Mouse (Mus musculus) olfactory bulb, adult 2 months (tissue): ENCODE results near the gene Ano6. TPM values are rescaled to one million over a fixed set of nuclear protein-coding genes. Genes with fewer than 3 reads are reported as not detected.

Experiments
- H3K27ac ChIP-seq: fragments of 200-500 bp; 2 replicates; pipeline ENCODE4 v1.5.1; 2012; ENCODE audit warnings: low read depth, low read length; ENCODE audit not compliant: insufficient read depth
- H3K4me1 ChIP-seq: fragments of 200-500 bp; 2 replicates; pipeline ENCODE4 v1.6.1; 2012; ENCODE audit warnings: low read length; ENCODE audit not compliant: control insufficient read depth, insufficient read depth
- H3K4me3 ChIP-seq: fragments of 200-500 bp; 2 replicates; pipeline ENCODE4 v1.5.1; 2012; ENCODE audit warnings: mild to moderate bottlenecking, low read depth, low read length, moderate library complexity; ENCODE audit not compliant: insufficient read depth
- CTCF ChIP-seq: fragments of 200-500 bp; IDR thresholded peaks from 2 replicates; pipeline ENCODE4 v1.5.1; 2012; ENCODE audit warnings: low read depth, mild to moderate bottlenecking, low read length, moderate library complexity; ENCODE audit not compliant: insufficient read depth
- POLR2A ChIP-seq: fragments of 200-500 bp; IDR thresholded peaks from 2 replicates; pipeline ENCODE4 v1.6.1; 2012; ENCODE audit warnings: mild to moderate bottlenecking, low read depth, low read length, moderate library complexity; ENCODE audit not compliant: insufficient read depth
- WGBS: fragments of 180-500 bp; shearing (Covaris S2); methylation state at CpG from one replicate; pipeline ENCODE4 v1.1.7; 2018; 5-methylcytosine and 5-hydroxymethylcytosine counted together
- polyA plus RNA-seq: library from polyadenylated mRNA; stranded (reverse); fragments of >200 nt; gene quantifications from 2 replicates; pipeline ENCODE4 v1.2.4, GENCODE M21; 2012; ENCODE audit warnings: low replicate concordance; ENCODE audit not compliant: missing spikeins, insufficient read depth, insufficient read length

Ano6 gene
- polyA plus RNA-seq, 1 experiment: not detected

DNA sequence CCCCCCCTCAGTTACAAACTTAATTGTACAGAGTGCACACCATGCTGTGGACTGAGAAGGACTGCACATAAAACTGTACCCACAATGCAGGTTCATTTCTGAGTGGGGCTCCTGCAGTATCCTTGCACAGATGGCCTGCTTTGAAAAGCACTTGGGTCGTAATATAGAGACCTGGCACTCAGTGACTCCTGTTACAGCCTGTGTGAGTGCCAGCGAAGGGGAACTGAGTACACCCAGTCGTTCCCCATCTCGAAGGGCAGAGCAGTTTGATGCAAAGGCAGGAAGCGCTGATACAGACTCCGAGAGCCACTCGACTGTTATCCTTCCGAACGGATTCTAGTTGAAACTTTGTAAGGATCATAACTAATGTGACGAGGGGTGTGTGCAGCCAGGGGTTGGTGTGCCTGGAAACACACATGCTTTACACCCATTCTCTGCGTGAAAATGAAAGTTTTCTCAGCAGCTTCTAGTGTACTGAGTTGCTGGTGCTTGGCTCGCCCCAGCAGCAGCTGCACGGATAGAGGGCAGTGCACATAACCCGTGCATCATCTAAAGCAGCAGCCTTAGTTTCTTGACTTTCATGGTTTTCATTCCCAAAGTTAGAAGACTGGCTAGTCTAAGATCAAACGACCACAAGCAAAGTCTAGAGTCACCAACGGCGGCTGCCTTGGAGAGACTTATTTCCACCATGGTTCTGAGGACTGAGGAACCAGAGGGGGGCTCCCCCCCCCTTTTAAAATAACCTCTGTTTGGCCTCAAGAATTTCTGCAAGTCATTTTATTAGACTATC lies 74.9 kb downstream of the Ano6 start:
- H3K4me1 ChIP-seq: peaks cover 20% of the 10 kb centered on the region
- no peak overlapping the region for H3K4me3 ChIP-seq
- no peak overlapping the region for H3K27ac ChIP-seq
- WGBS: 78% methylated on average over 17 of the region's 17 CpGs
- TF ChIP-seq POLR2A: no peak
- no peak for TF ChIP-seq CTCF

DNA sequence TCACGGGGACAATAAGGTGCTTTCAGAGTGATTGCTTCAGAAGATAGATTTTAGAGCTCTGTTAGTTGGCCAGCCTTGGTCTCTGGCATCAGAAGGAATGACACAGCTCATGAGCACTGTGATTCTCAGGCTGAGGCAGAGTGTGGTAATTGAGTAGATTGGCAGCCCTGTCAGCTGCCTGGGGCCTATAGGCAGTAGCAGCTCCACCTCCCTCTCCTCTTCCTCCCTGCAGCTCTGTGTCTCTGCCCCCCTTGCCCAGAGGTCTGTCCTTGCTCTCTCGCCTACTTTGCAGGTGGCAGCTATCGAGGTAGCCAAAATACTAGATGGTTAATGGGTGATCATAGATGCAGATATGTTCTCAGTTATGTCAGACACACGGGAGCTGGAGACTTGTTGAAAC lies 77.5 kb downstream of the Ano6 start:
- 84% methylated on average over 4 of the region's 4 CpGs for WGBS

GRCm38 (mm10) chr15:95869611-95870010 lies 79.0 kb downstream of the Ano6 start:
- 96% methylated on average over 5 of the region's 5 CpGs for WGBS
- peaks cover 9% of the 10 kb centered on the region for H3K4me1 ChIP-seq
- H3K27ac ChIP-seq: no peak overlapping the region
- TF ChIP-seq POLR2A: no peak
- TF ChIP-seq CTCF: no peak
- H3K4me3 ChIP-seq: no peak overlapping the region

More for the DNA sequence above, 77.5 kb downstream of the Ano6 start:
- no peak overlapping the region for H3K4me3 ChIP-seq
- peaks cover 16% of the 10 kb centered on the region for H3K4me1 ChIP-seq
- no peak for TF ChIP-seq POLR2A
- TF ChIP-seq CTCF: no peak
- no peak overlapping the region for H3K27ac ChIP-seq

DNA sequence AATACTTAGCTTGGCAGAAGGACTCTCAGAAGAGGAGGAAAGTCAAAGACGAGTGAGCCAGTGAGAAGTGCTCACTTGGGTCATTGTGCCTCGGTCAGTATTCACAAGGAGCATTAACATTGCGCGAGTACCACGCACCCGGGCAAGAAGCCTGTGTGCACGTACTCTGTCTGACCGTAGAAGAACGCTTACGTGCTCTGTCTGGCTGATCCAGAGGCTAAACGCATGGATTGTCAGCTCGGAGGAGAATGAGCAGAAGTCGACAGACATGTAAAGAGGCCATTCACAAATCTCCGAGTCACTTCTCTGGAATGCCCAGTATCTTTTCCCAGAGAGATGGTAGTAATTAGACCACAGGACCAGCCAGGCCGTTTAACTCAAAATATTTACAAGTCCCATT lies 81.0 kb downstream of the Ano6 start:
- TF ChIP-seq CTCF (no peak), POLR2A (no peak)
- 86% methylated on average over 15 of the region's 15 CpGs for WGBS
- H3K4me3 ChIP-seq: no peak overlapping the region
- peaks cover 5% of the 10 kb centered on the region for H3K4me1 ChIP-seq
- no peak overlapping the region for H3K27ac ChIP-seq

DNA sequence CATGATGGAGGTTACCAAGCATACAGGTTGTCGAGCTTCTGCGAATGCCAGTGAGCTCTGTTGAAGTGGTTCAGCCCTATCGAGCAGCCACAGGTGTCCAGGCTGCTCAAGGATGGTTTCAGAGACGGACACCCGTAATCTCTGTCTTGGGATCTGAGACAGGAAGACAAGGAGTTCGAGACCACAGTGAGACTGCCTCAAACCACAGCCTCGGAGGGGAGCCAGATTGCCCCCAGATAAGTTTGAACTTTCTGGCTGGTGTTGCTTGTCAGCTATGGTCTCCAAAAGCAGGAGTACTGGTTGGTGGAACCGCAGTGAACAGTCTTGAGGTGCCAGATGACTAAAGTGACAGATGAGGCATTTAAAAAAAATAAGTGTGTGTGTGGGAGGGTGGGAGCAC lies 81.8 kb downstream of the Ano6 start:
- H3K4me1 ChIP-seq: peaks cover 3% of the 10 kb centered on the region
- no peak for TF ChIP-seq POLR2A
- no peak for TF ChIP-seq CTCF
- no peak overlapping the region for H3K27ac ChIP-seq
- no peak overlapping the region for H3K4me3 ChIP-seq
- WGBS: 96% methylated on average over 8 of the region's 8 CpGs

GRCm38 (mm10) chr15:95873276-95873675 lies 82.6 kb downstream of the Ano6 start:
- TF ChIP-seq POLR2A: no peak
- TF ChIP-seq CTCF: no peak
- peaks cover 3% of the 10 kb centered on the region for H3K4me1 ChIP-seq
- H3K27ac ChIP-seq: no peak overlapping the region
- H3K4me3 ChIP-seq: no peak overlapping the region
- 66% methylated on average over 1 of the region's 1 CpGs for WGBS

- Histone ChIP-seq H3K4me3 (no peak overlapping the region), H3K27ac (no peak overlapping the region), H3K4me1 (peaks cover 3% of the 10 kb centered on the region; the same call in 1 of the 2 replicates)
- WGBS: 63% methylated on average over 5 of the region's 5 CpGs
- TF ChIP-seq CTCF: no peak
Observed at GRCm38 (mm10) chr15:95874216-95874615, 83.6 kb downstream of the Ano6 start.

DNA sequence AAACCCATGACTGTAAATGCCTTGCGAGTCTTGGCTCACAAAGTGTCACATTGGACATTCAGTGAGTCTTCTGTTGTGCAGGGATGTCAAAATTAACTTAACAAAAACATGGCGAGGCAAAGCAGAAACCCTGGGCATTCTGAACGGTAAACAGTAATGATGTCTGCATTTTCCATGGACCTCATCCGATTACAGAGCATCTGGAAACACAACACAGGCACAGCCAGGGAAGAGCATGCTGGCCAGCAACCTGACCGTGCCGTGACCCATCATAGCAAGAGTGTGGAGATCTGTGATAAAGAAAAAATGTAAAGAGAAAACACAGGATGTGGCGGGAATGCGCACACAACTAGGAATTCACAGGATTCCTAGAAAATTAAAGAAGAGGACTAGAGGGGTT lies 84.1 kb downstream of the Ano6 start:
- 87% methylated on average over 8 of the region's 8 CpGs for WGBS
- no peak for TF ChIP-seq POLR2A
- no peak for TF ChIP-seq CTCF

GRCm38 (mm10) chr15:95875898-95876297 lies 85.3 kb downstream of the Ano6 start:
- 94% methylated on average over 10 of the region's 10 CpGs for WGBS
- H3K4me3 ChIP-seq: no peak overlapping the region
- H3K27ac ChIP-seq: no peak overlapping the region
- H3K4me1 ChIP-seq: peaks cover 5% of the 10 kb centered on the region; the same call in 1 of the 2 replicates
- TF ChIP-seq CTCF (no peak), POLR2A (no peak)

More for the DNA sequence above, 84.1 kb downstream of the Ano6 start:
- Histone ChIP-seq H3K27ac (no peak overlapping the region), H3K4me1 (peaks cover 3% of the 10 kb centered on the region; the same call in 1 of the 2 replicates), H3K4me3 (no peak overlapping the region)
